Comparison of ENCODE assay signal across 8 mouse cellular contexts in the genomic region with DNA sequence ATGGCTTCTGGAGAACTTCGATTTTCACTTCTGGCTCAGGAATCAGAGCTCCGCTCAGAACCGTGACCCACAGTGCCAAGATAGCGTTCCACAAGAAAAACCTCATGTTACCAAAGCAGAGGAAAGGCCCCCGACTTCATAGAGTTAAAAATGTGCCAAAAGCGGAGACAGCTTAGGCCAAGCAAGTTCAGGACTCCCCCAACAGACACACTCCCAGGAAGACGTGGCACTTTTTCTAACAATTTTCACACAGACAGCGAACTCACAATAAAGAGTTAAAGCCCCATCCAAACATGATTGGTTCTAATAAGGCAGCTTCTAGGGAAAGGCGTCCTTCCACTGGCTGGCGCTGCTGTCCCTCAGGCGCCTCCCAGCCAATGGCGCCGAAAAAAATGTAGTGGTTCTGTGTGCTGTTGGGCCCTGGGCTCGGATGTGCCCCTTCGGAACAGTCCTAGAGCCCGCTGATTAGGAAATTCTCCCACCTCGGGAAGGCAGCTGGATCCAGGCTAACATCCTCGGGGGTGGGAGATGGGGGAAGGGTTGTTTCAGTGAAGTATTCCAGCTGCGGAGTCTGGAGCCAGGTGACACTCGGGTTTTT. TPM values are rescaled to one million over a fixed set of nuclear protein-coding genes. Genes with fewer than 3 reads are reported as not detected.
A peak's percentile ranks its signal among the peaks of the same experiment; 100 is the strongest.
DNase-seq lines count a peak whose midpoint lies in the region; ATAC-seq and TF ChIP-seq lines count a peak whose summit lies in the region.

No protein-coding gene starts in this region.

- peak overlapping the region; percentile 79 for H3K4me2 ChIP-seq in forebrain, embryonic 13.5 days
- H3K4me2 ChIP-seq in heart, postnatal 0 days (ENCODE audit: low read depth, low read length), result peak overlapping the region; percentile 87
- H3K4me2 ChIP-seq in liver, embryonic 15.5 days, result peak overlapping the region; percentile 94
- H3K4me2 ChIP-seq in neural tube, embryonic 11.5 days (ENCODE audit: low read depth), result peak overlapping the region; percentile 71
- H3K4me2 ChIP-seq in stomach, embryonic 16.5 days (ENCODE audit: low read depth, low read length), result peak overlapping the region; percentile 63

- DNase-seq in ES-CJ7 (ENCODE audit: low read depth, low spot score), result peak; percentile 88
- peak; percentile 92 for DNase-seq in heart, postnatal 0 days (ENCODE audit: low spot score)
- DNase-seq in kidney, postnatal 36 days, result peak; percentile 96 to 97
- DNase-seq in neural tube, embryonic 11.5 days (ENCODE audit: low spot score), result peak; percentile 87

- no peaks in the 10 kb centered on the region for H3K27me3 ChIP-seq in forebrain, embryonic 13.5 days
- H3K27me3 ChIP-seq in heart, postnatal 0 days (ENCODE audit: control insufficient read depth, insufficient read depth, low read length), result no peaks in the 10 kb centered on the region
- peaks cover 18% of the 10 kb centered on the region for H3K27me3 ChIP-seq in liver, embryonic 15.5 days
- H3K27me3 ChIP-seq in neural tube, embryonic 11.5 days (ENCODE audit: control insufficient read depth, insufficient read depth, low read length), result no peaks in the 10 kb centered on the region
- H3K27me3 ChIP-seq in stomach, embryonic 16.5 days (ENCODE audit: control insufficient read depth, insufficient read depth, low read length), result no peaks in the 10 kb centered on the region

- peaks cover 53% of the 10 kb centered on the region for H3K4me1 ChIP-seq in forebrain, embryonic 13.5 days
- H3K4me1 ChIP-seq in heart, postnatal 0 days (ENCODE audit: control insufficient read depth, insufficient read depth), result peaks cover 18% of the 10 kb centered on the region
- peaks cover 41% of the 10 kb centered on the region for H3K4me1 ChIP-seq in liver, embryonic 15.5 days (replicated peaks)
- H3K4me1 ChIP-seq in neural tube, embryonic 11.5 days (ENCODE audit: control insufficient read depth, insufficient read depth, low read length), result peaks cover 2% of the 10 kb centered on the region
- peaks cover 19% of the 10 kb centered on the region; the same call in 1 of the 2 replicates for H3K4me1 ChIP-seq in stomach, embryonic 16.5 days (ENCODE audit: control insufficient read depth, insufficient read depth, low read length)

- ATAC-seq in cerebellum, adult (ENCODE audit: insufficient number of reproducible peaks, low FRiP score, low TSS enrichment), result peak; percentile 94
- peak; percentile 93 for ATAC-seq in forebrain, embryonic 13.5 days
- ATAC-seq in heart, postnatal 0 days (ENCODE audit: insufficient read depth, low read depth), result peak; percentile 80
- peak; percentile 72 for ATAC-seq in liver, embryonic 15.5 days (ENCODE audit: insufficient read depth)
- ATAC-seq in neural tube, embryonic 11.5 days (ENCODE audit: insufficient read depth, low FRiP score, low TSS enrichment), result peak; percentile 71
- peak; percentile 83 for ATAC-seq in stomach, embryonic 16.5 days (ENCODE audit: insufficient read depth, low FRiP score)

- TF ChIP-seq EP300 in heart, postnatal 0 days (IDR thresholded peaks at IDR 0.05; ENCODE audit: low read depth), result no peak

- 0 out of 2 replicates have a peak overlapping the region, but pooled peaks have one; percentile 44 for H3K27ac ChIP-seq in forebrain, embryonic 13.5 days
- peak overlapping the region; percentile 70 for H3K27ac ChIP-seq in heart, postnatal 0 days (ENCODE audit: low read depth)
- H3K27ac ChIP-seq in liver, embryonic 15.5 days (replicated peaks), result 0 out of 2 replicates have a peak overlapping the region, but pooled peaks have one; percentile 14
- H3K27ac ChIP-seq in neural tube, embryonic 11.5 days (ENCODE audit: low read depth, low read length), result no peak overlapping the region
- peak overlapping the region; percentile 61 for H3K27ac ChIP-seq in stomach, embryonic 16.5 days (ENCODE audit: low read length)

- no peaks in the 10 kb centered on the region for H3K36me3 ChIP-seq in forebrain, embryonic 13.5 days (ENCODE audit: poor library complexity, severe bottlenecking)
- H3K36me3 ChIP-seq in heart, postnatal 0 days (replicated peaks; ENCODE audit: control insufficient read depth, insufficient read depth, low read length), result no peaks in the 10 kb centered on the region
- no peaks in the 10 kb centered on the region for H3K36me3 ChIP-seq in liver, embryonic 15.5 days (replicated peaks)
- no peaks in the 10 kb centered on the region for H3K36me3 ChIP-seq in neural tube, embryonic 11.5 days (ENCODE audit: control insufficient read depth, insufficient read depth, low read length)
- no peaks in the 10 kb centered on the region for H3K36me3 ChIP-seq in stomach, embryonic 16.5 days (ENCODE audit: control insufficient read depth, insufficient read depth, low read length)

- no peaks in the 10 kb centered on the region for H3K9me3 ChIP-seq in forebrain, embryonic 13.5 days (replicated peaks)
- no peaks in the 10 kb centered on the region for H3K9me3 ChIP-seq in heart, postnatal 0 days (replicated peaks; ENCODE audit: control insufficient read depth, low read length)
- H3K9me3 ChIP-seq in liver, embryonic 15.5 days (replicated peaks), result no peaks in the 10 kb centered on the region
- no peaks in the 10 kb centered on the region for H3K9me3 ChIP-seq in neural tube, embryonic 11.5 days (ENCODE audit: control insufficient read depth, low read length)
- H3K9me3 ChIP-seq in stomach, embryonic 16.5 days (replicated peaks; ENCODE audit: control insufficient read depth, low read length), result no peaks in the 10 kb centered on the region

- no peak for TF ChIP-seq CTCF in heart, postnatal 0 days (IDR thresholded peaks at IDR 0.05; ENCODE audit: low read depth)

- WGBS in forebrain, embryonic 13.5 days, result under 1% methylated on average over 20 of the region's 20 CpGs
- WGBS in heart, postnatal 0 days, result under 1% methylated on average over 20 of the region's 20 CpGs
- 0% methylated on average over 20 of the region's 20 CpGs for WGBS in liver, embryonic 15.5 days (ENCODE audit: insufficient replicate concordance)
- under 1% methylated on average over 20 of the region's 20 CpGs for WGBS in neural tube, embryonic 11.5 days
- under 1% methylated on average over 20 of the region's 20 CpGs for WGBS in stomach, embryonic 16.5 days

- H3K9ac ChIP-seq in forebrain, embryonic 13.5 days, result peak overlapping the region; percentile 68
- peak overlapping the region; percentile 78 for H3K9ac ChIP-seq in heart, postnatal 0 days (replicated peaks; ENCODE audit: low read depth, low read length)
- H3K9ac ChIP-seq in liver, embryonic 15.5 days, result peak overlapping the region; percentile 69
- peak overlapping the region; percentile 58 for H3K9ac ChIP-seq in neural tube, embryonic 11.5 days (ENCODE audit: low read length)
- H3K9ac ChIP-seq in stomach, embryonic 16.5 days (ENCODE audit: low read length), result peak overlapping the region; percentile 80

- peak overlapping the region; percentile 49 for H3K4me3 ChIP-seq in forebrain, embryonic 13.5 days
- peak overlapping the region; percentile 69 for H3K4me3 ChIP-seq in heart, postnatal 0 days (ENCODE audit: low read depth, low read length)
- peak overlapping the region; percentile 66 for H3K4me3 ChIP-seq in liver, embryonic 15.5 days (replicated peaks)
- peak overlapping the region; percentile 51 for H3K4me3 ChIP-seq in neural tube, embryonic 11.5 days (ENCODE audit: low read depth, low read length)
- H3K4me3 ChIP-seq in stomach, embryonic 16.5 days (replicated peaks; ENCODE audit: low read length), result peak overlapping the region; percentile 72

RNA-seq across cellular contexts. Expression of a gene that starts 1.9 kb away (rescaled TPM):
- 10.6 and 12.1 TPM in 2 replicates for polyA plus RNA-seq in forebrain, embryonic 13.5 days (2015; fragmentation: Nextera tagmentation; extraction: Ambion mirVana)
- total RNA-seq in heart, postnatal 0 days (2014; rRNA removed; ENCODE audit: low replicate concordance), result 6.3 and 10.0 TPM in 2 replicates
- polyA plus RNA-seq in heart, postnatal 0 days (2015; fragmentation: Nextera tagmentation; extraction: Ambion mirVana), result 5.2 and 5.3 TPM in 2 replicates
- 2.6 and 2.8 TPM in 2 replicates for polyA plus RNA-seq in liver, embryonic 15.5 days (2015; fragmentation: Nextera tagmentation; extraction: Ambion mirVana)
- 21.4 and 22.0 TPM in 2 replicates for polyA plus RNA-seq in neural tube, embryonic 11.5 days (2014; fragmentation: Nextera tagmentation; extraction: Ambion mirVana)
- 5.3 and 5.7 TPM in 2 replicates for polyA plus RNA-seq in stomach, embryonic 16.5 days (2015; fragmentation: Nextera tagmentation; extraction: Ambion mirVana)

RNA-seq across cellular contexts. Expression of a gene that starts 4.1 kb away (rescaled TPM):
- polyA plus RNA-seq in forebrain, embryonic 13.5 days (2015; fragmentation: Nextera tagmentation; extraction: Ambion mirVana), result 9.1 and 9.4 TPM in 2 replicates
- total RNA-seq in heart, postnatal 0 days (2014; rRNA removed; ENCODE audit: low replicate concordance), result 16.4 and 27.3 TPM in 2 replicates
- 11.8 and 14.2 TPM in 2 replicates for polyA plus RNA-seq in heart, postnatal 0 days (2015; fragmentation: Nextera tagmentation; extraction: Ambion mirVana)
- polyA plus RNA-seq in liver, embryonic 15.5 days (2015; fragmentation: Nextera tagmentation; extraction: Ambion mirVana), result 4.7 and 5.0 TPM in 2 replicates
- 20.7 and 21.5 TPM in 2 replicates for polyA plus RNA-seq in neural tube, embryonic 11.5 days (2014; fragmentation: Nextera tagmentation; extraction: Ambion mirVana)
- 33.9 and 34.2 TPM in 2 replicates for polyA plus RNA-seq in stomach, embryonic 16.5 days (2015; fragmentation: Nextera tagmentation; extraction: Ambion mirVana)

RNA-seq across cellular contexts. Expression of a gene that starts 26.7 kb away (rescaled TPM):
- 129 and 131 TPM in 2 replicates for polyA plus RNA-seq in forebrain, embryonic 13.5 days (2015; fragmentation: Nextera tagmentation; extraction: Ambion mirVana)
- 8.9 and 14.5 TPM in 2 replicates for total RNA-seq in heart, postnatal 0 days (2014; rRNA removed; ENCODE audit: low replicate concordance)
- 7.4 and 8.3 TPM in 2 replicates for polyA plus RNA-seq in heart, postnatal 0 days (2015; fragmentation: Nextera tagmentation; extraction: Ambion mirVana)
- polyA plus RNA-seq in liver, embryonic 15.5 days (2015; fragmentation: Nextera tagmentation; extraction: Ambion mirVana), result 0.31 and 0.41 TPM in 2 replicates
- 59.2 and 66.7 TPM in 2 replicates for polyA plus RNA-seq in neural tube, embryonic 11.5 days (2014; fragmentation: Nextera tagmentation; extraction: Ambion mirVana)
- 6.9 and 8.3 TPM in 2 replicates for polyA plus RNA-seq in stomach, embryonic 16.5 days (2015; fragmentation: Nextera tagmentation; extraction: Ambion mirVana)
